Mouse (Mus musculus): Measurements from ENCODE around the gene Mup22. TPM values are rescaled to one million over a fixed set of nuclear protein-coding genes. Genes with fewer than 3 reads are reported as not detected.
"Not testable (repeated sequence)": the region's sequence is repeated elsewhere in the genome, so short reads cannot be mapped to it uniquely, and the experiment has no call there.

The Mup22 gene
- 1 to 10 TPM in 2 of 4 experiments, under 1 TPM in 1, not detected in 1; 0.38 to 7.0 (median 1.5) TPM for total RNA-seq (2022)

DNA sequence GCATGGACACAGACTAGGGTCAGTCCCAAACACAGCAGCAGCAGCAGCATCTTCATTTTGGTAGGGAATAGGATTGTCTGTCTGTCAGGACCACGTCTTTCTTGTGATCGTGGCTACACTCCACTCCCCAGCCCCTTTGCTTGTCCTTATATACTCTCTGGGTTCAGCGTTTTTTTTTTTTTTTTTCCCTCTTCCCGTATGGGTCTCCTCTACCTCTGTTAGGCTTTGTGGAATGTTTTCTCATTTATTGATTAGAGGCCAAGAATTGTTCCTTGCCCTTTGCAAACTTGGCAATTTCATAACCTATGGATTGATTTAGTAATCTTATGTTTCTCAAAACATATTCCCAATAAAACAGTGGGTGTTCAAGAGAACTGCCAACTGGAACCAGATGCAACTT lies at the start of gene Mup22:
Mup22 (minus strand) TSS at position 101 of the 400 bp plus-strand sequence.
- not testable (repeated sequence) for DNase-seq (ENCODE audit: low spot score)

GRCm38 (mm10) chr4:60840889-60841288 lies 19.6 kb upstream of the Mup22 start:
- DNase-seq (ENCODE audit: low spot score), result not testable (repeated sequence)

Other genes starting within 250 kb of the Mup22 start
- gene Mup10, start 239.3 kb downstream of the Mup22 start, total RNA-seq (2022), result not detected
- not detected for gene Mup11, start 159.1 kb downstream of the Mup22 start, total RNA-seq (2022)
- not detected for gene Mup12, start 80.1 kb downstream of the Mup22 start, total RNA-seq (2022)